Mouse (Mus musculus) hindbrain, embryonic 14.5 days (tissue): ENCODE measurements at regions not wholly inside any gene's neighbourhood (a gene's known extent, or its start where the extent isn't known, plus 50 kb on each side); places are given as distances from the start of the nearest gene placed in this dataset.
"Not testable (repeated sequence)": the region's sequence is repeated elsewhere in the genome, so short reads cannot be mapped to it uniquely, and the experiment has no call there.

ENCODE experiments used
- ATAC-seq: fragments of 200-750 bp; cut with Nextera tagmentation; 2 replicates; pipeline ENCODE4 v1.8.0; 2017; ENCODE audit warnings: moderate number of reproducible peaks, mild to moderate bottlenecking, moderate TSS enrichment, moderate library complexity; ENCODE audit not compliant: low FRiP score
- DNase-seq: peaks from one replicate; pipeline ENCODE4 v3.0.0-alpha.2; 2015; ENCODE audit warnings: low spot score
- H3K27ac ChIP-seq: fragments of 300-500 bp; sonication (generic); 2 replicates; pipeline ENCODE4 v1.5.1; 2014; ENCODE audit warnings: mild to moderate bottlenecking, moderate library complexity
- H3K27me3 ChIP-seq: fragments of 300-500 bp; sonication (generic); 2 replicates; pipeline ENCODE4 v1.6.1; 2014; ENCODE audit warnings: mild to moderate bottlenecking, low read length, mixed read lengths; ENCODE audit not compliant: control insufficient read depth, insufficient read depth
- H3K36me3 ChIP-seq: fragments of 300-500 bp; sonication (generic); replicated peaks from 2 replicates; pipeline ENCODE4 v1.6.1; 2014; ENCODE audit not compliant: control insufficient read depth, insufficient read depth
- H3K4me1 ChIP-seq: fragments of 300-500 bp; sonication (generic); replicated peaks from 2 replicates; pipeline ENCODE4 v1.6.1; 2014; ENCODE audit warnings: antibody characterized with exemption, low read length, mixed read lengths; ENCODE audit not compliant: control insufficient read depth, insufficient read depth
- H3K4me2 ChIP-seq: fragments of 300-500 bp; sonication (generic); replicated peaks from 2 replicates; pipeline ENCODE4 v1.6.1; 2014; ENCODE audit warnings: mild to moderate bottlenecking, moderate library complexity
- H3K4me3 ChIP-seq: fragments of 300-500 bp; sonication (generic); replicated peaks from 2 replicates; pipeline ENCODE4 v1.5.1; 2014; ENCODE audit warnings: mild to moderate bottlenecking, low read length
- H3K9ac ChIP-seq: fragments of 300-500 bp; sonication (generic); 2 replicates; pipeline ENCODE4 v1.6.1; 2014
- H3K9me3 ChIP-seq: fragments of 300-500 bp; sonication (generic); 2 replicates; pipeline ENCODE4 v1.6.1; 2016; ENCODE audit warnings: low read length; ENCODE audit not compliant: control insufficient read depth
- WGBS: fragments of 180-500 bp; shearing (Covaris S2); extraction: QIAGEN DNeasy Blood & Tissue Kit; methylation state at CpG from one replicate; pipeline ENCODE4 v1.1.7; 2014; 5-methylcytosine and 5-hydroxymethylcytosine counted together

- Histone ChIP-seq H3K9ac (no peak overlapping the region), H3K36me3 (no peaks in the 10 kb centered on the region), H3K4me2 (no peak overlapping the region), H3K4me1 (no peaks in the 10 kb centered on the region), H3K27me3 (no peaks in the 10 kb centered on the region), H3K9me3 (0 out of 2 replicates have a peak, but pooled peaks cover 2% of the 10 kb centered on the region), H3K27ac (no peak overlapping the region), H3K4me3 (no peak overlapping the region)
- ATAC-seq = no peak
- no peak for DNase-seq
- 89% methylated on average over 3 of the region's 3 CpGs for WGBS
These were observed 464.1 kb upstream of the Acvr2a start for GRCm38 (mm10) chr2:48349794-48350193.

- H3K27me3 ChIP-seq = no peaks in the 10 kb centered on the region
These were observed 463.7 kb upstream of the Acvr2a start for GRCm38 (mm10) chr2:48350206-48350605.

GRCm38 (mm10) chr2:48371572-48371971 is 442.3 kb upstream of the Acvr2a start:
- not testable (repeated sequence) for H3K4me3 ChIP-seq, DNase-seq, H3K4me1 ChIP-seq, ATAC-seq, H3K27ac ChIP-seq, H3K9ac ChIP-seq, H3K9me3 ChIP-seq, H3K4me2 ChIP-seq, H3K27me3 ChIP-seq, H3K36me3 ChIP-seq
- 98% methylated on average over 4 of the region's 4 CpGs for WGBS

More at GRCm38 (mm10) chr2:48350206-48350605, 463.7 kb upstream of the Acvr2a start:
- no peak overlapping the region for H3K27ac ChIP-seq
- no peaks in the 10 kb centered on the region for H3K4me1 ChIP-seq
- no peak overlapping the region for H3K4me2 ChIP-seq
- ATAC-seq (no peak), DNase-seq (no peak)
- no peak overlapping the region for H3K9ac ChIP-seq
- WGBS = 90% methylated on average over 1 of the region's 1 CpGs
- no peaks in the 10 kb centered on the region for H3K36me3 ChIP-seq
- 0 out of 2 replicates have a peak, but pooled peaks cover 2% of the 10 kb centered on the region for H3K9me3 ChIP-seq
- no peak overlapping the region for H3K4me3 ChIP-seq

GRCm38 (mm10) chr2:48373086-48373485 is 440.8 kb upstream of the Acvr2a start:
- H3K9me3 ChIP-seq = no peaks in the 10 kb centered on the region
- ATAC-seq (no peak), DNase-seq (no peak)
- H3K4me2 ChIP-seq = no peak overlapping the region
- H3K36me3 ChIP-seq = no peaks in the 10 kb centered on the region
- H3K4me1 ChIP-seq = no peaks in the 10 kb centered on the region
- H3K9ac ChIP-seq = no peak overlapping the region
- no peak overlapping the region for H3K4me3 ChIP-seq
- H3K27ac ChIP-seq = no peak overlapping the region
- no peaks in the 10 kb centered on the region for H3K27me3 ChIP-seq

- WGBS = 84% methylated on average over 4 of the region's 4 CpGs
- no peak overlapping the region for H3K4me3 ChIP-seq
- H3K4me1 ChIP-seq = no peaks in the 10 kb centered on the region
- no peak for ATAC-seq
- H3K9me3 ChIP-seq = no peaks in the 10 kb centered on the region
- no peaks in the 10 kb centered on the region for H3K36me3 ChIP-seq
- H3K9ac ChIP-seq = no peak overlapping the region
- DNase-seq = no peak
- no peak overlapping the region for H3K4me2 ChIP-seq
- H3K27me3 ChIP-seq = no peaks in the 10 kb centered on the region
- H3K27ac ChIP-seq = no peak overlapping the region
These were observed 439.6 kb upstream of the Acvr2a start for GRCm38 (mm10) chr2:48374302-48374701.

GRCm38 (mm10) chr2:48378160-48378559 is 435.7 kb upstream of the Acvr2a start:
- H3K4me2 ChIP-seq = no peak overlapping the region
- no peak overlapping the region for H3K27ac ChIP-seq
- ATAC-seq = no peak
- DNase-seq = no peak
- H3K27me3 ChIP-seq = no peaks in the 10 kb centered on the region
- no peaks in the 10 kb centered on the region for H3K4me1 ChIP-seq
- H3K4me3 ChIP-seq = no peak overlapping the region
- 86% methylated on average over 1 of the region's 1 CpGs for WGBS
- no peak overlapping the region for H3K9ac ChIP-seq
- H3K36me3 ChIP-seq = no peaks in the 10 kb centered on the region
- H3K9me3 ChIP-seq = no peaks in the 10 kb centered on the region

- Histone ChIP-seq H3K9me3 (no peaks in the 10 kb centered on the region), H3K27ac (no peak overlapping the region), H3K4me2 (no peak overlapping the region), H3K36me3 (no peaks in the 10 kb centered on the region), H3K4me1 (no peaks in the 10 kb centered on the region), H3K9ac (no peak overlapping the region), H3K4me3 (no peak overlapping the region), H3K27me3 (no peaks in the 10 kb centered on the region)
- 94% methylated on average over 2 of the region's 2 CpGs for WGBS
- no peak for ATAC-seq
- no peak for DNase-seq
These were observed 435.2 kb upstream of the Acvr2a start for GRCm38 (mm10) chr2:48378749-48379148.

- WGBS = 72% methylated on average over 5 of the region's 5 CpGs
- Histone ChIP-seq H3K9ac (no peak overlapping the region), H3K27ac (no peak overlapping the region), H3K4me2 (no peak overlapping the region), H3K36me3 (no peaks in the 10 kb centered on the region), H3K4me1 (no peaks in the 10 kb centered on the region), H3K4me3 (no peak overlapping the region), H3K9me3 (no peaks in the 10 kb centered on the region), H3K27me3 (no peaks in the 10 kb centered on the region)
- DNase-seq (no peak), ATAC-seq (no peak)
These were observed 433.8 kb upstream of the Acvr2a start for GRCm38 (mm10) chr2:48380140-48380539.

- Histone ChIP-seq H3K4me1 (no peaks in the 10 kb centered on the region), H3K9me3 (no peaks in the 10 kb centered on the region), H3K27me3 (no peaks in the 10 kb centered on the region), H3K36me3 (no peaks in the 10 kb centered on the region), H3K4me2 (no peak overlapping the region), H3K9ac (no peak overlapping the region), H3K4me3 (no peak overlapping the region), H3K27ac (no peak overlapping the region)
- no peak for ATAC-seq
- 87% methylated on average over 2 of the region's 2 CpGs for WGBS
- DNase-seq = no peak
These were observed 433.1 kb upstream of the Acvr2a start for GRCm38 (mm10) chr2:48380786-48381185.

GRCm38 (mm10) chr2:48381481-48382075 is 432.3 kb upstream of the Acvr2a start:
- no peak for DNase-seq
- 89% methylated on average over 14 of the region's 14 CpGs for WGBS
- Histone ChIP-seq H3K27ac (no peak overlapping the region), H3K4me1 (no peaks in the 10 kb centered on the region), H3K4me3 (no peak overlapping the region), H3K4me2 (no peak overlapping the region), H3K9me3 (no peaks in the 10 kb centered on the region), H3K9ac (no peak overlapping the region), H3K36me3 (no peaks in the 10 kb centered on the region), H3K27me3 (no peaks in the 10 kb centered on the region)
- no peak for ATAC-seq
